Mouse (Mus musculus) midbrain, embryonic 12.5 days (tissue): ENCODE data around the gene Spg20. TPM values are rescaled to one million over a fixed set of nuclear protein-coding genes. Genes with fewer than 3 reads are reported as not detected.

ENCODE experiments used
- ATAC-seq: fragments of 200-750 bp; cut with Nextera tagmentation; 2 replicates; pipeline ENCODE4 v1.8.0; 2017; ENCODE audit warnings: low read depth, moderate TSS enrichment, moderate library complexity; ENCODE audit not compliant: low FRiP score
- H3K27ac ChIP-seq: fragments of 300-500 bp; sonication (generic); replicated peaks from 2 replicates; pipeline ENCODE4 v1.5.1; 2016; ENCODE audit warnings: mild to moderate bottlenecking
- H3K27me3 ChIP-seq: fragments of 300-500 bp; sonication (generic); 2 replicates; pipeline ENCODE4 v1.6.1; 2016; ENCODE audit warnings: mild to moderate bottlenecking
- H3K36me3 ChIP-seq: fragments of 300-500 bp; sonication (generic); 2 replicates; pipeline ENCODE4 v1.6.1; 2016
- H3K4me1 ChIP-seq: fragments of 300-500 bp; sonication (generic); 2 replicates; pipeline ENCODE4 v1.6.1; 2016
- H3K4me2 ChIP-seq: fragments of 300-500 bp; sonication (generic); replicated peaks from 2 replicates; pipeline ENCODE4 v1.6.1; 2016; ENCODE audit warnings: mild to moderate bottlenecking, moderate library complexity
- H3K4me3 ChIP-seq: fragments of 300-500 bp; sonication (generic); 2 replicates; pipeline ENCODE4 v1.5.1; 2016; ENCODE audit warnings: mild to moderate bottlenecking
- H3K9ac ChIP-seq: fragments of 300-500 bp; sonication (generic); replicated peaks from 2 replicates; pipeline ENCODE4 v1.6.1; 2016; ENCODE audit warnings: mild to moderate bottlenecking, moderate library complexity
- H3K9me3 ChIP-seq: fragments of 300-500 bp; sonication (generic); 2 replicates; pipeline ENCODE4 v1.6.1; 2016; ENCODE audit warnings: mild to moderate bottlenecking
- WGBS: fragments of 180-500 bp; shearing (Covaris S2); methylation state at CpG from one replicate; pipeline ENCODE4 v1.1.7; 2016; 5-methylcytosine and 5-hydroxymethylcytosine counted together
- microRNA-seq: library from miRNA; unstranded; fragments of <30 nt; microRNA quantifications from one replicate; pipeline ENCODE4, GENCODE M21; 2017
- polyA plus RNA-seq: library from polyadenylated mRNA; unstranded; fragments of >200 nt; fragmentation: Nextera tagmentation; extraction: Ambion mirVana; gene quantifications from 2 replicates; pipeline ENCODE4 v1.2.1, GENCODE M21; 2016

Spg20 gene
- polyA plus RNA-seq, 1 experiment from 2014 or later = 37.8 TPM

GRCm38 (mm10) chr3:55157413-55157812 is 45.5 kb downstream of the Spg20 start:
- Histone ChIP-seq H3K27me3 (0 out of 2 replicates have a peak, but pooled peaks cover 4% of the 10 kb centered on the region), H3K4me3 (no peak overlapping the region), H3K36me3 (no peaks in the 10 kb centered on the region), H3K27ac (no peak overlapping the region), H3K4me2 (no peak overlapping the region), H3K9me3 (no peaks in the 10 kb centered on the region), H3K9ac (no peak overlapping the region), H3K4me1 (peaks cover 8% of the 10 kb centered on the region; the same call in 1 of the 2 replicates)
- 61% methylated on average over 5 of the region's 5 CpGs for WGBS
- ATAC-seq = peak; percentile 49; the same call in 1 of the 2 replicates

DNA sequence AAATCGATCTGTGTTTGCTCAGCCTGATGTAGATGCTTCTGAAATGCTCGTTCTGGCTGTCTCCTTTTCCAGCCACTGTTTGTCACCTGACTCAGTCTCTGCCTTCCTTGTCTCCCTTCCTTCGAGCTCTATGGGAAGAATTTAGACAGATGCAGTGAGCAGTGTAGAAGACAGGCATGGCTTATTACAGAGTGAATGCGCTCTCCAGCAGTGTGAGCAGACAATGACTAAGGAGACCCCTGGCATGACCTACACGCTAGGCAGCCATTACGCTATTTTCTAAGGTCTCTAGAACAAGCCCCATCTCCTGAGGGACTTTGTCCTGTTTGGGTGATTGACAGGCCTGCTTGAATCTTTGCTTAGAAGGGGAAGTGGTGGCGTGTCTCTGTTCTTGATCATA is 49.2 kb downstream of the Spg20 start:
- Histone ChIP-seq H3K27me3 (0 out of 2 replicates have a peak, but pooled peaks cover 4% of the 10 kb centered on the region), H3K36me3 (no peaks in the 10 kb centered on the region), H3K9ac (no peak overlapping the region), H3K27ac (peak overlapping the region; percentile 64), H3K4me2 (no peak overlapping the region), H3K4me3 (no peak overlapping the region), H3K4me1 (peaks cover 8% of the 10 kb centered on the region; the same call in 1 of the 2 replicates), H3K9me3 (no peaks in the 10 kb centered on the region)
- peak; percentile 70 for ATAC-seq
- 51% methylated on average over 7 of the region's 7 CpGs for WGBS

DNA sequence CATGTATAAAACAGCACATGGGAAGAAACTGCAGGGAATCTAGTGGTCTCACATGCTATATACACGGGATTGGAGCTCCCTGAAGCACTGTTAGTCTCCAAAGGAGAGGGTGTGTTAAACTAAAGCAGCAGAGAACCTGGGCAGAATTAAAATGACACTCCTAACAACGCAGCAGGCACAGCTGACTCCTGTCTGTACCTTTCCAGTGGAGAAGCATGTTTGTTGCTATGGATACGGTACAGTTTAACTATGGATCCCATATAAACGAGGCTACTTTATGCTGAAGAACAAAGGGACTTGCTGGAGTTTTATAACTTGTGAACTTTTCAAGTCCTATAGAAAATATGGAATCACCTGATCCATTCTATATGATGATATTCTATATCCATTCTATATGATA is 51.6 kb downstream of the Spg20 start:
- no peak for ATAC-seq
- H3K27me3 ChIP-seq = 0 out of 2 replicates have a peak, but pooled peaks cover 4% of the 10 kb centered on the region
- peaks cover 4% of the 10 kb centered on the region; the same call in 1 of the 2 replicates for H3K4me1 ChIP-seq
- H3K9ac ChIP-seq = no peak overlapping the region
- no peak overlapping the region for H3K4me3 ChIP-seq
- H3K4me2 ChIP-seq = no peak overlapping the region
- WGBS = 78% methylated on average over 4 of the region's 4 CpGs
- H3K27ac ChIP-seq = no peak overlapping the region
- no peaks in the 10 kb centered on the region for H3K9me3 ChIP-seq
- no peaks in the 10 kb centered on the region for H3K36me3 ChIP-seq

GRCm38 (mm10) chr3:55172478-55172877 is 60.6 kb downstream of the Spg20 start:
- Histone ChIP-seq H3K4me3 (no peak overlapping the region), H3K9me3 (no peaks in the 10 kb centered on the region), H3K36me3 (no peaks in the 10 kb centered on the region), H3K4me2 (no peak overlapping the region), H3K27ac (no peak overlapping the region), H3K9ac (no peak overlapping the region), H3K27me3 (no peaks in the 10 kb centered on the region), H3K4me1 (no peaks in the 10 kb centered on the region)
- 81% methylated on average over 3 of the region's 3 CpGs for WGBS
- ATAC-seq = no peak

- no peak overlapping the region for H3K27ac ChIP-seq
- ATAC-seq = no peak
- H3K9ac ChIP-seq = no peak overlapping the region
- H3K27me3 ChIP-seq = no peaks in the 10 kb centered on the region
- no peaks in the 10 kb centered on the region for H3K36me3 ChIP-seq
- no peaks in the 10 kb centered on the region for H3K9me3 ChIP-seq
- H3K4me1 ChIP-seq = no peaks in the 10 kb centered on the region; the same call in 1 of the 2 replicates
- no peak overlapping the region for H3K4me2 ChIP-seq
- WGBS = 54% methylated on average over 6 of the region's 6 CpGs
- no peak overlapping the region for H3K4me3 ChIP-seq
These were observed 65.4 kb downstream of the Spg20 start for GRCm38 (mm10) chr3:55177271-55177670.

GRCm38 (mm10) chr3:55181766-55182165 is 69.9 kb downstream of the Spg20 start, which contains the start of gene Sohlh2:
Sohlh2 (plus strand) TSS chr3:55182028.
- 94% methylated on average over 22 of the region's 22 CpGs for WGBS
- no peak within 1 kb of the TSS for H3K27ac ChIP-seq
- H3K9ac ChIP-seq = no peak within 1 kb of the TSS
- H3K4me3 ChIP-seq = no peak within 1 kb of the TSS
- no peaks in the 10 kb centered on the region for H3K27me3 ChIP-seq
- H3K9me3 ChIP-seq = no peaks in the 10 kb centered on the region
- H3K4me1 ChIP-seq = no peaks in the 10 kb centered on the region; the same call in 1 of the 2 replicates
- H3K36me3 ChIP-seq = no peaks in the 10 kb centered on the region
- 0 out of 2 replicates have a peak, but pooled peaks have one; percentile 19 for ATAC-seq
- H3K4me2 ChIP-seq = no peak within 1 kb of the TSS

Small RNA genes within 50 kb of the gene (microRNA-seq; reads per million reads assigned to microRNA genes)
- not detected for gene Gm22029

Other genes starting within 250 kb of the Spg20 start
- 0.15 and 0.33 TPM in 2 replicates for gene Sertm1, start 196.2 kb upstream of the Spg20 start, polyA plus RNA-seq
- 2.2 and 2.3 TPM in 2 replicates for gene Ccna1, start 56.6 kb upstream of the Spg20 start, polyA plus RNA-seq
- not detected in 2 replicates for gene Ccdc169, start 25.2 kb downstream of the Spg20 start, polyA plus RNA-seq
- not detected in 2 replicates for gene Sohlh2, start 69.9 kb downstream of the Spg20 start, polyA plus RNA-seq
- 157 and 165 TPM in 2 replicates for gene Dclk1, start 130.3 kb downstream of the Spg20 start, polyA plus RNA-seq